Mouse (Mus musculus) heart, embryonic 16.5 days (tissue): ENCODE data around the gene Cplx3. TPM values are rescaled to one million over a fixed set of nuclear protein-coding genes. Genes with fewer than 3 reads are reported as not detected.

ENCODE experiments used
- polyA plus RNA-seq: library from polyadenylated mRNA; unstranded; fragments of >200 nt; fragmentation: Nextera tagmentation; extraction: Ambion mirVana; gene quantifications from 2 replicates; pipeline ENCODE4 v1.2.1, GENCODE M21; 2015

The Cplx3 gene
- polyA plus RNA-seq, 1 experiment from 2014 or later = not detected

Other genes with a start within 250 kb of the Cplx3 start
- gene Ppcdc, start 166.2 kb downstream of the Cplx3 start, polyA plus RNA-seq = 20.2 and 21.0 TPM in 2 replicates
- gene Scamp5, start 138.2 kb downstream of the Cplx3 start, polyA plus RNA-seq = 7.9 TPM in 2 replicates
- gene Rpp25, start 102.3 kb downstream of the Cplx3 start, polyA plus RNA-seq = 11.5 and 15.9 TPM in 2 replicates
- 1,790 and 1,803 TPM in 2 replicates for gene Cox5a, start 85.0 kb downstream of the Cplx3 start, polyA plus RNA-seq
- 12.7 and 13.4 TPM in 2 replicates for gene Fam219b, start 68.8 kb downstream of the Cplx3 start, polyA plus RNA-seq
- gene Mpi, start 53.5 kb downstream of the Cplx3 start, polyA plus RNA-seq = 89.8 and 95.6 TPM in 2 replicates
- 52.3 and 53.4 TPM in 2 replicates for gene Scamp2, start 45.3 kb downstream of the Cplx3 start, polyA plus RNA-seq
- gene Ulk3, start 16.8 kb downstream of the Cplx3 start, polyA plus RNA-seq = 17.9 and 20.1 TPM in 2 replicates
- 0.11 TPM in 1 of 2 replicates, not detected in the other for gene Lman1l, start 14.5 kb upstream of the Cplx3 start, polyA plus RNA-seq
- gene Csk, start 47.4 kb upstream of the Cplx3 start, polyA plus RNA-seq = 20.4 and 29.9 TPM in 2 replicates
- 0.07 TPM in 1 of 2 replicates, not detected in the other for gene Cyp1a2, start 77.4 kb upstream of the Cplx3 start, polyA plus RNA-seq
- gene Cyp1a1, start 81.6 kb upstream of the Cplx3 start, polyA plus RNA-seq = not detected in 2 replicates
- gene Edc3, start 102.3 kb upstream of the Cplx3 start, polyA plus RNA-seq = 18.2 and 19.5 TPM in 2 replicates
- gene Clk3, start 159.6 kb upstream of the Cplx3 start, polyA plus RNA-seq = 57.9 and 67.5 TPM in 2 replicates
- 7.5 and 8.8 TPM in 2 replicates for gene Arid3b, start 230.5 kb upstream of the Cplx3 start, polyA plus RNA-seq